Mouse (Mus musculus) embryonic facial prominence, embryonic 12.5 days (tissue): ENCODE measurements around the gene Dmrtb1. TPM values are rescaled to one million over a fixed set of nuclear protein-coding genes. Genes with fewer than 3 reads are reported as not detected.

Experiments used
- ATAC-seq: fragments of 200-750 bp; cut with Nextera tagmentation; 2 replicates; pipeline ENCODE4 v1.8.0; 2017; ENCODE audit not compliant: insufficient number of reproducible peaks, insufficient read depth, low FRiP score, low TSS enrichment
- H3K27ac ChIP-seq: fragments of 300-500 bp; sonication (generic); 2 replicates; pipeline ENCODE4 v1.5.1; 2016; ENCODE audit warnings: mild to moderate bottlenecking
- H3K27me3 ChIP-seq: fragments of 300-500 bp; sonication (generic); 2 replicates; pipeline ENCODE4 v1.6.1; 2016; ENCODE audit warnings: mild to moderate bottlenecking, moderate library complexity
- H3K36me3 ChIP-seq: fragments of 300-500 bp; sonication (generic); 2 replicates; pipeline ENCODE4 v1.6.1; 2016; ENCODE audit warnings: mild to moderate bottlenecking
- H3K4me1 ChIP-seq: fragments of 300-500 bp; sonication (generic); 2 replicates; pipeline ENCODE4 v1.6.1; 2016
- H3K4me2 ChIP-seq: fragments of 300-500 bp; sonication (generic); replicated peaks from 2 replicates; pipeline ENCODE4 v1.6.1; 2016; ENCODE audit warnings: mild to moderate bottlenecking, moderate library complexity
- H3K4me3 ChIP-seq: fragments of 300-500 bp; sonication (generic); 2 replicates; pipeline ENCODE4 v1.5.1; 2016; ENCODE audit warnings: mild to moderate bottlenecking
- H3K9ac ChIP-seq: fragments of 300-500 bp; sonication (generic); 2 replicates; pipeline ENCODE4 v1.6.1; 2016; ENCODE audit warnings: mild to moderate bottlenecking, moderate library complexity
- H3K9me3 ChIP-seq: fragments of 300-500 bp; sonication (generic); 2 replicates; pipeline ENCODE4 v1.6.1; 2016; ENCODE audit warnings: mild to moderate bottlenecking, moderate library complexity
- WGBS: fragments of 180-500 bp; shearing (Covaris S2); methylation state at CpG from one replicate; pipeline ENCODE4 v1.1.7; 2016; 5-methylcytosine and 5-hydroxymethylcytosine counted together
- polyA plus RNA-seq: library from polyadenylated mRNA; unstranded; fragments of >200 nt; fragmentation: Nextera tagmentation; extraction: Ambion mirVana; gene quantifications from 2 replicates; pipeline ENCODE4 v1.2.1, GENCODE M21; 2016

Gene Dmrtb1
- polyA plus RNA-seq, 1 experiment from 2014 or later, result 2.6 TPM

- Histone ChIP-seq H3K27me3 (no peaks in the 10 kb centered on the region), H3K36me3 (no peaks in the 10 kb centered on the region), H3K4me3 (no peak overlapping the region), H3K9ac (no peak overlapping the region), H3K4me2 (no peak overlapping the region), H3K4me1 (no peaks in the 10 kb centered on the region), H3K9me3 (no peaks in the 10 kb centered on the region), H3K27ac (no peak overlapping the region)
- ATAC-seq, result no peak
- 75% methylated on average over 9 of the region's 9 CpGs for WGBS
Measured at GRCm38 (mm10) chr4:107716754-107717299, 32.8 kb upstream of the Dmrtb1 start.

GRCm38 (mm10) chr4:107706884-107707283 is 22.9 kb upstream of the Dmrtb1 start:
- H3K4me1 ChIP-seq, result no peaks in the 10 kb centered on the region
- H3K27ac ChIP-seq, result no peak overlapping the region
- H3K27me3 ChIP-seq, result no peaks in the 10 kb centered on the region
- H3K9me3 ChIP-seq, result no peaks in the 10 kb centered on the region
- 76% methylated on average over 4 of the region's 4 CpGs for WGBS
- no peaks in the 10 kb centered on the region for H3K36me3 ChIP-seq
- no peak overlapping the region for H3K9ac ChIP-seq
- no peak overlapping the region for H3K4me2 ChIP-seq
- no peak for ATAC-seq
- H3K4me3 ChIP-seq, result no peak overlapping the region

- no peaks in the 10 kb centered on the region for H3K9me3 ChIP-seq
- no peak overlapping the region for H3K27ac ChIP-seq
- H3K4me3 ChIP-seq, result no peak overlapping the region
- 64% methylated on average over 1 of the region's 1 CpGs for WGBS
- no peaks in the 10 kb centered on the region for H3K36me3 ChIP-seq
- ATAC-seq, result no peak
- peaks cover 3% of the 10 kb centered on the region; the same call in 1 of the 2 replicates for H3K4me1 ChIP-seq
- H3K9ac ChIP-seq, result no peak overlapping the region
- no peaks in the 10 kb centered on the region for H3K27me3 ChIP-seq
- H3K4me2 ChIP-seq, result no peak overlapping the region
Measured at GRCm38 (mm10) chr4:107704185-107704584, 20.2 kb upstream of the Dmrtb1 start.

- Histone ChIP-seq H3K4me2 (no peak overlapping the region), H3K4me1 (peaks cover 3% of the 10 kb centered on the region; the same call in 1 of the 2 replicates), H3K9me3 (no peaks in the 10 kb centered on the region), H3K36me3 (no peaks in the 10 kb centered on the region), H3K4me3 (no peak overlapping the region), H3K9ac (no peak overlapping the region), H3K27me3 (no peaks in the 10 kb centered on the region), H3K27ac (no peak overlapping the region)
- WGBS, result 68% methylated on average over 11 of the region's 11 CpGs
- ATAC-seq, result no peak
Measured at GRCm38 (mm10) chr4:107701679-107702078, 17.6 kb upstream of the Dmrtb1 start.

- Histone ChIP-seq H3K9ac (no peak overlapping the region), H3K27ac (no peak overlapping the region), H3K4me3 (no peak overlapping the region), H3K36me3 (no peaks in the 10 kb centered on the region), H3K4me2 (no peak overlapping the region), H3K9me3 (no peaks in the 10 kb centered on the region), H3K27me3 (no peaks in the 10 kb centered on the region), H3K4me1 (peaks cover 3% of the 10 kb centered on the region; the same call in 1 of the 2 replicates)
- 24% methylated on average over 11 of the region's 11 CpGs for WGBS
- ATAC-seq, result no peak
Measured at GRCm38 (mm10) chr4:107701116-107701515, 17.1 kb upstream of the Dmrtb1 start.

- H3K36me3 ChIP-seq, result no peaks in the 10 kb centered on the region
- no peak overlapping the region for H3K4me2 ChIP-seq
- H3K9ac ChIP-seq, result no peak overlapping the region
- peaks cover 3% of the 10 kb centered on the region; the same call in 1 of the 2 replicates for H3K4me1 ChIP-seq
- no peak overlapping the region for H3K27ac ChIP-seq
- WGBS, result 76% methylated on average over 9 of the region's 9 CpGs
- no peaks in the 10 kb centered on the region for H3K27me3 ChIP-seq
- 0 out of 2 replicates have a peak, but pooled peaks have one; percentile 16 for ATAC-seq
- H3K9me3 ChIP-seq, result no peaks in the 10 kb centered on the region
- H3K4me3 ChIP-seq, result no peak overlapping the region
Measured at GRCm38 (mm10) chr4:107699271-107699670, 15.2 kb upstream of the Dmrtb1 start.

- Histone ChIP-seq H3K4me3 (no peak overlapping the region), H3K27me3 (no peaks in the 10 kb centered on the region), H3K27ac (no peak overlapping the region), H3K36me3 (no peaks in the 10 kb centered on the region), H3K9ac (no peak overlapping the region), H3K4me2 (no peak overlapping the region), H3K4me1 (no peaks in the 10 kb centered on the region), H3K9me3 (no peaks in the 10 kb centered on the region)
- 67% methylated on average over 5 of the region's 5 CpGs for WGBS
- no peak for ATAC-seq
Measured at GRCm38 (mm10) chr4:107693816-107694215, 9.8 kb upstream of the Dmrtb1 start.

- H3K27ac ChIP-seq, result no peak overlapping the region
- ATAC-seq, result no peak
- H3K4me1 ChIP-seq, result no peaks in the 10 kb centered on the region
- H3K36me3 ChIP-seq, result no peaks in the 10 kb centered on the region
- H3K9ac ChIP-seq, result no peak overlapping the region
- no peak overlapping the region for H3K4me2 ChIP-seq
- no peak overlapping the region for H3K4me3 ChIP-seq
- 11% methylated on average over 11 of the region's 11 CpGs for WGBS
- no peaks in the 10 kb centered on the region for H3K27me3 ChIP-seq
- H3K9me3 ChIP-seq, result no peaks in the 10 kb centered on the region
Measured at GRCm38 (mm10) chr4:107688213-107688612, 4.2 kb upstream of the Dmrtb1 start.

GRCm38 (mm10) chr4:107687127-107687526 is 3.1 kb upstream of the Dmrtb1 start:
- H3K9me3 ChIP-seq, result no peaks in the 10 kb centered on the region
- no peak overlapping the region for H3K27ac ChIP-seq
- WGBS, result 29% methylated on average over 12 of the region's 12 CpGs
- no peaks in the 10 kb centered on the region for H3K36me3 ChIP-seq
- H3K9ac ChIP-seq, result no peak overlapping the region
- ATAC-seq, result no peak
- no peaks in the 10 kb centered on the region for H3K4me1 ChIP-seq
- H3K4me3 ChIP-seq, result no peak overlapping the region
- peak overlapping the region; percentile 21; the same call in 1 of the 2 replicates for H3K4me2 ChIP-seq
- no peaks in the 10 kb centered on the region for H3K27me3 ChIP-seq

- Histone ChIP-seq H3K27ac (no peak overlapping the region), H3K9me3 (no peaks in the 10 kb centered on the region), H3K4me3 (no peak overlapping the region), H3K4me1 (no peaks in the 10 kb centered on the region), H3K36me3 (no peaks in the 10 kb centered on the region), H3K27me3 (0 out of 2 replicates have a peak, but pooled peaks cover 20% of the 10 kb centered on the region), H3K4me2 (no peak overlapping the region), H3K9ac (no peak overlapping the region)
- WGBS, result 89% methylated on average over 37 of the region's 37 CpGs
- no peak for ATAC-seq
Measured at GRCm38 (mm10) chr4:107683006-107683756, 849 bp downstream of the Dmrtb1 start.

GRCm38 (mm10) chr4:107681099-107681849 is 2.8 kb downstream of the Dmrtb1 start:
- H3K4me2 ChIP-seq, result no peak overlapping the region
- no peak for ATAC-seq
- WGBS, result 60% methylated on average over 9 of the region's 9 CpGs
- H3K9ac ChIP-seq, result no peak overlapping the region
- no peak overlapping the region for H3K4me3 ChIP-seq
- no peaks in the 10 kb centered on the region for H3K36me3 ChIP-seq
- no peaks in the 10 kb centered on the region for H3K4me1 ChIP-seq
- no peaks in the 10 kb centered on the region for H3K9me3 ChIP-seq
- H3K27ac ChIP-seq, result no peak overlapping the region
- H3K27me3 ChIP-seq, result 0 out of 2 replicates have a peak, but pooled peaks cover 20% of the 10 kb centered on the region
